Mouse (Mus musculus) testis, adult 10 weeks (tissue): ENCODE data around the gene Lipt1. TPM values are rescaled to one million over a fixed set of nuclear protein-coding genes. Genes with fewer than 3 reads are reported as not detected.

ENCODE experiments used
- polyA plus RNA-seq: library from polyadenylated mRNA; stranded (reverse); fragments of 350-450 nt; fragmentation: Illumina TruSeq; extraction: RNeasy Lipid Tissue Mini Kit (QIAGEN cat#74804); gene quantifications from one replicate; pipeline ENCODE4 v1.2.3, GENCODE M21; 2014; ENCODE audit warnings: low read depth, low replicate concordance

Gene Lipt1
- polyA plus RNA-seq = 5.6 TPM

GRCm38 (mm10) chr1:37871704-37872103 is at the start of gene Lipt1:
TSS of gene Lipt1 (plus strand) at chr1:37871738.

GRCm38 (mm10) chr1:37866286-37866685 is 5.3 kb upstream of the Lipt1 start, which contains the start of gene Tsga10:
TSS of gene Tsga10 (minus strand) at chr1:37866429.

GRCm38 (mm10) chr1:37890025-37890652 is 18.6 kb downstream of the Lipt1 start, which contains the start of the genes Mitd1 and Mrpl30:
TSS of gene Mitd1 (minus strand) at chr1:37890411.
TSS of gene Mrpl30 (plus strand) at chr1:37890477.

GRCm38 (mm10) chr1:37916393-37916792 is 44.9 kb downstream of the Lipt1 start, which contains the start of gene Lyg2:
TSS of gene Lyg2 (minus strand) at chr1:37916493.

Other genes with a start within 250 kb of the Lipt1 start
- gene 2010300C02Rik, start 151.7 kb upstream of the Lipt1 start, polyA plus RNA-seq = 0.56 TPM
- 340 TPM for gene Tsga10, start 5.3 kb upstream of the Lipt1 start, polyA plus RNA-seq
- gene Mitd1, start 18.7 kb downstream of the Lipt1 start, polyA plus RNA-seq = 9.6 TPM
- 209 TPM for gene Mrpl30, start 18.7 kb downstream of the Lipt1 start, polyA plus RNA-seq
- 0.07 TPM for gene Lyg2, start 44.8 kb downstream of the Lipt1 start, polyA plus RNA-seq
- gene Lyg1, start 86.0 kb downstream of the Lipt1 start, polyA plus RNA-seq = not detected
- 157 TPM for gene Txndc9, start 126.2 kb downstream of the Lipt1 start, polyA plus RNA-seq
- gene Eif5b, start 126.3 kb downstream of the Lipt1 start, polyA plus RNA-seq = 166 TPM